Mouse (Mus musculus) adrenal gland, postnatal 10 days (tissue): ENCODE measurements around the gene Lrch4. TPM values are rescaled to one million over a fixed set of nuclear protein-coding genes. Genes with fewer than 3 reads are reported as not detected.

Experiments
- DNase-seq: peaks from one replicate; pipeline ENCODE4 v3.0.0; 2021; ENCODE audit warnings: mixed read lengths
- long read RNA-seq, 2 experiments: library from polyadenylated mRNA; stranded (forward); transcript quantifications; one replicate each; pipeline ENCODE4 v2.0.0; 2021
- total RNA-seq, 2 experiments: library from RNA; stranded (reverse); gene quantifications; 2 replicates each; pipeline ENCODE4 v1.2.3; 2021

Lrch4 gene
- total RNA-seq, result 10 to 100 TPM; 25.0 to 29.9 TPM
- long read RNA-seq, experiment 1, partial matches to known transcripts, result 2 of 8 reads
- long read RNA-seq, experiment 1, other reads (novel, unspliced or antisense), result 0 of 8 reads
- long read RNA-seq, experiment 2, transcript Lrch4-201 (18 exons, 3,078 nt), result major isoform, 19 of 27 reads
- long read RNA-seq, experiment 2, partial matches to known transcripts, result 2 of 27 reads
- long read RNA-seq, experiment 2, other reads (novel, unspliced or antisense), result 5 of 27 reads

DNA sequence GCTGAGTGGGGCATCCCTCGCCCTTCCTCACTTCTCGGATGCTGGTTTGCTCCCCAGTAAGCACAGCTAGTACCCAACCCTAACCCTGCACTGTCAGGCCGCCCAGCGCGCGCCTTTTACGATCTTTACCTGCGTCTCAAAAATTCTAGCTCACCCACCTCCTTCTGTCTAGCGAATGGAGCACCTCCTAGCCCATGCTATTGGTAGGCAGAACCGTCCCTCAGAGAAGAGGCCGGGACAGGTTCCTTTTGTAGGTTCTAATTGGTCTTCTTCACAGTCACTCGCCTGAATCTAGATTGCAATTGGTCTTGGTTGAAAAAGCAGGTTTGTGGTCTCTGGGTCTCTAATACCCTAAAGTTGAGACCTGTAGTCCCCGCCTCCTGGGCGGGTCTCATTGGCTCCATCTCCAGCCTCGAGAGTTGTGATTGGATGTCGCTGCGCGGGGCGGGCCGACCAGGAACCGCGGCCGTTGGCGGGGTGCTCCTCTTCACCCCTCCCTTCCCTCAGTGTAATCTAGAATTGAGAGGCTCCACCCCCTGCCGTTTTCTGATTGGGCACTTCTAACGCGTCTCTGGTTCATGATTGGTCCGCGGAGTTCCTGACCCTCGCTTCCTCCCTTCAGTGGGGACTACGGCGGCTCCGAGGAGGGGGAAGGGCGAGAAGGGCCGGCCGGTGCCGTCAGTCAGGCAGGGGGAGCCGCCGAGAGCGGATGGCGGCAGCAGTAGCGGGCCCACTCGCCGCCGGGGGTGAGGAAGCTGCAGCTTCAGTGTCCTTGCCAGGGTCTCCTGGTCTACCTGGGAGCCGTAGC lies at the start of gene Lrch4, which contains the start of the genes Fbxo24 and Gm20605:
Gene Lrch4, plus strand, starts transcription at position 624 of the 808 bp plus-strand sequence.
Gene Fbxo24, minus strand, starts transcription at position 505 of the 808 bp plus-strand sequence.
Gene Gm20605, plus strand, starts transcription at position 678 of the 808 bp plus-strand sequence.
- peak; percentile 98 for DNase-seq

DNA sequence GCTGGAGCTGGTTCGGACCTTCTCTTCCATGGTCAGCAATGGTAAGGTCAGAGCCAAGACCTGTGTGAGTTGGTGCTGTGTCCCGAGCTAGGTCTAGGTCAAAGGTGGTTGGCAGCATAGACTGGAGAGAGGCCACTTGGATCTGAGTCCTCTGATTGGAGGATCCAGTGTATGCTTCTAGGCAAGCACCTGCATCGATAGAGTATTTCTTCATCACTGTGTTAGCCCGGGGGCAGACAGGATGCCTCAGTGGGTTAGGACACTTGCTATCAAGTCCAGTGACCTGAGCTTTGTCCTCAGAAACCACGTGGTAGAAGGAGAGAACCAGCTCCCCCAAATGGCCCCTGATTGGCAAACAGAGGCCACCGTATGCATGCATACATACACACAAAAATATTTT lies 48.7 kb upstream of the Lrch4 start:
- peak; percentile 38 for DNase-seq

DNA sequence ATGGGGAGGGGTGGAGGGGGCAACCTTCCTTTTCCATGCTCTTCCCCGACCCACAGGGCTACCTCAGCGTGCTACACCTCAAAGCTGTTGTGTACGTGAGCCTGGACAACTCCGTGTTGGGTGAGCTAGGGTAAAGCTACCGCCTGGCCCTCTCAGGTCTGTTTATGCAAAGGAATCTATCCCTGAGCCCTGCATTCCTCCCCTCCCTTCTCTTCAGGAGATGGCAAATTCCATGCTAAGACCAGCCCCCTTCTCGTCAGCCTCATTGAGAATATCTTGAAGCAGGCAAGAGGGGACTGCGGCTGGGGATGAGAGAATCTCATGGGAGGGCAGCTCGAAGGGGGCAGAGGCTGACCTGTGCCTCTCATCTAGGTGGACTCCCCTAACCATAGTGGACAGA lies 46.2 kb upstream of the Lrch4 start:
- DNase-seq, result no peak

DNA sequence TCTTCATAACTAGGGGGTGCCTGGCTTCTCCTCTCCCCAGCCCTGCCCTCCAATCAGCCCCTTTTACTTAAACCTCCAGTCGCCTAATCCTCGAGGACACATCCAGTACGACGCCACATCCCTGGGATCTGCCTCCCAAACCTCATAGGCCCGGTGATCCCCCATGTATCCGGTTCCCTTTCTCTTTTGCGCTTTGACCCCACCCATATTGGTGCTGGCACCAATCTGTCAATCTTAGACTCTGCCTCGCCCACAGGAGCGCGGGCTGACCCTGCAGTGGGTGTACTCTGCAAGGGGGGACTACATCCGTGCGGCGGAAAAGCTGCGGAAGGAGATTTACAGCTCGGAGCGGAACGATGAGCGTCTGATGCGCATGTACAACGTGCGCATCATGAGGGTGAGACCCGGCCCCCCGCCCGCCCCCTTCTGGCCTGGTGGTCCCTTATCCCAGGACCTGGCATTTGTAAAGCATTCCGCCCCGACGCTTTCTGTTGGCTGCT lies 45.2 kb upstream of the Lrch4 start:
- DNase-seq, result peak; percentile 26

DNA sequence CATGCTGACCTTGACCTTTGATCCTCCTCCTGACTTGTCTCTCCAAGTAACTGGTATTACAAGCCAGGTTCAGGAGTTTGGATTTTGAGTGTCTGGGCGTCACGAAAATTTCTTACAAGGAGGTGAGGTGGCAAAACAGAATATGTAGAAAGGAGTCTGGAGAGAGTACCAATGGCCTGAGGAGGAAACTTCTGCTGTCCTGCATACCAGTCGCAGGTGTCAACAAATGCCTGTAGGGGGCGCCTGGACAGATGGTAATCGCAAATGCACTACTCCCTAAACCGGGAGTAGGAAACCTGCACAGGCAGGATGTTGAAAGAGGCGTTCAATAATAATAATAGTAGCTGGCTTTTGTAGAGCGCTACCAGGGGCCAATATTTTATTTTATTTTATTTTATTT lies 43.9 kb upstream of the Lrch4 start:
- DNase-seq, result peak; percentile 86

DNA sequence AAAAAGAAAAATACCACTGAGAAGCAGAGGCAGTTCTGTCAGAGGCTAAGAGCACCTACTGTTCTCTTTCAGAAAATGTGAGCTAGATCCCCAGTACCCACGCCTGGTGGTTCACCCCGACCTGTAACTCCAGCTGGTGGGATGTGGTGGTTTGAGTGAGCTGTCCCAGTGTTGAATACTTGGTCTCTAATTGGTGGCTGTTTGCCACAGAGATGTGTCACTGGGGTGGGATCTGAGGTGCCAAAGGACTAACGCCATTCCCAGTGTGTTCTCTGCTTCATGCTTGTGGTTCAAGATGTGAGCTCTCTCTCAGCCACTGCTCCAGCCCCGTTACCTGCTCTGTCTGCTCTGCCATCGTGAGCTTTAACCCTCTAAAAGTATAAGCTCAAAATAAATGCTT lies 38.4 kb upstream of the Lrch4 start:
- DNase-seq, result no peak

DNA sequence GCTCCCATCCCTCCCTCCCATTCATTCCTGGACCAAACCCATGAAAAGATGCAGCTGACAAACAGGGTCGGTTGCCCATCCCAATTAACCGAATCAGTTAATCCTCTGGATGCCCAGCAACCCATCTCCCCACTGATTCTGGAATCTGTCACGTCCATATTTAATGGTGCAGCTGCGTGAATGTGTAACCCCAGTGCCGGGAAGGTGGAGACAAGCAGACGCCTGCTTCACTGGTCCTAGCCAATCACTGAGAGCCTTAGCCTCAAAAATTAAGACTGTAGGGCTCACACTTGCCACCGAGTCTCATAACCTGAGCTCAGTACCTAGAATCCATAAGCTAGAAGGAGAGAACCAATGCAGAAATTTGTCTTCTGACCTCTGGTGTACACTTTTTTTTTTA lies 33.0 kb upstream of the Lrch4 start:
- no peak for DNase-seq

DNA sequence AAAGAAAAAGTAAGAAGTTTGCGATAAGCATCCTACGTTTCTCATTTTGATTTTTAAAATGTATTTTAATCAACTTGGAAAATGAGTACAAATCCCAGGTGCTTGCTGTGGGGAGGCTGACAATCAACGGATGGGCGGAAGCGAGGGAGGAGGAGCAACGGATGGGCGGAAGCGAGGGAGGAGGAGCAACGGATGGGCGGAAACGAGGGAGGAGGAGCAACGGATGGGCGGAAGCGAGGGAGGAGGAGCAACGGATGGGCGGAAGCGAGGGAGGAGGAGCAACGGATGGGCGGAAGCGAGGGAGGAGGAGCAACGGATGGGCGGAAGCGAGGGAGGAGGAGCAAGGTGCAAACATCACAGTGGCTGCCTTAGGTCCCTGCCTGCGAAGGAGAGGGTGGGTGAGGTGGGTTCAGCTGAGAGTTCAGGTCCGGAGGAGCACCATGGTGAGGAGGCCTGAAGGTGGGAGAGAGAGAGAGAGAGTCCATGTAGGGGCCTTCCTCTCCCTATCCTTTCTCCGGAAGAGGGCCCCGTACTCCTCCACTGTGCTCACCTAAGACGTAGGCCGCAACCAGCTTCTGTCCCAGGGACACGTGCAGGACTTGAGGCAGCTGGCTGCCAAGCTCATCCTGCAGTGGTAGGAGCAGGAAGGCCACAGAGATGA lies 32.2 kb upstream of the Lrch4 start:
- DNase-seq, result no peak

DNA sequence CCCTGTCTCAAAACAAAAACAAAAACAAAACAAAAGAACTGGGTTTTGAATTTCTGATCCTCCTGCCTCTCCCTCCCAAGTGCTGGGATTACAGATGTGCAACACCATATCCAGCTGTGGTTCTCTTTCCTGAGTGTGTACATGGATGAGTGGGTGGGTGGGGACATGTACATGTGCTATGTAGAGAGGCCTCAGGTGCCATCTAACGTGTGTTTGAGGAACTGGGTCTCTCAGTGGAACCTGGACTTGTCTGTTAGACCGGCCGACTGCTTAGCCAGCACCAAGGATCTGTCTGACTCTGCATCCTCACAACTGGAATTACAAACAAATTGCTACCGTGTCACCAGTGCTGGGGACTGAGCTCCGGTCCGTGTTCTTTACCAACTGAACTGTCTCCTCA lies 31.3 kb upstream of the Lrch4 start:
- DNase-seq, result no peak

DNA sequence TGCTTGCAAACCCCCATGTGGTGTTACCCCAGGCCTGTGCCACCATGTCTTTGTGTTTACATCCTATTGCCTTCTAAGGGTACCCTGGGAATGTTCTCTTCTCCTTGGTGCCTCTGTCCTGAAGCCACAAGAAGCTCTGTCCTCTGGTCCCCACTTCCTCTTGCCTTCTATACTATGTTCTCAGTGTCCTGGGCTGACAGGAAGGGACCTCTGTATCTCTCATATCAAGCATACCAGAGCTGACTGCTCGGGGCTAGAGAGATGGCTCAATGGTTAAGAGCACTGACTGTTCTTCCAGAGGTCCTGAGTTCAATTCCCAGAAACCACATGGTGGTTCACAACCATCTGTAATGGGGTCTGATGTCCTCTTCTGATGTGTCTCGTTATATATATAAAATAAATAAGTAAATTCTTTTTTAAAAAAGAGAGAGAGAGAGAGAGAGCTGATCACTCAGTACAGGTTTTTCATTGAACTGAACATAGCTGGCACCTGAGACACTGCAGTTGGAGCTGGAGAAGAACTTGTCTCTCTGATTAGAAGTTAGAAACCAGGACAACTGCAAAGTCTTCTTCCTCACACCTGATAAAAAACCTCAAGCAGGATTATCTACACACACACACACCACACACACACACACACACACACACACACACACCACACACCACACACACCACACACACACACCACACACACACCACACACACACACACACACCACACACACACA lies 30.7 kb upstream of the Lrch4 start:
- DNase-seq, result no peak

DNA sequence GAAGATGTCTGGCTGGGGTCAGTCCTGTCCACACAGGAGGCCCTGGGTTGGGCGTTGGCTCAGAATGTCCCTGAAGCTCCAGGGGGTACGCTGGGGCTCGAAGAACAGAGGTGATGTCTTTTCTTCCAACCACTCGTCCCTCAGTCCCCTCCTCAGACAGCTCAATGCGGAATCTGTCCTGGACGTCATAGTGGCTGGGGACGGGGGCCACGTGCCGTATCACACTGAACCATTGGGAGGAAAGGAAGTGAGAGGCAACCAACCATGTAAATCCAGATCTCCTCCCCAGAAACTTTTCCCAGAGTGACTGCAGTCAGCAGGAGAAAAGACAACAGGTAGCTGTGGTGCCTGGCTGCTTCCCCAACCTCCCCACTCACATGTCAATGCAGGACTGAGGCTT lies 29.3 kb upstream of the Lrch4 start:
- no peak for DNase-seq

DNA sequence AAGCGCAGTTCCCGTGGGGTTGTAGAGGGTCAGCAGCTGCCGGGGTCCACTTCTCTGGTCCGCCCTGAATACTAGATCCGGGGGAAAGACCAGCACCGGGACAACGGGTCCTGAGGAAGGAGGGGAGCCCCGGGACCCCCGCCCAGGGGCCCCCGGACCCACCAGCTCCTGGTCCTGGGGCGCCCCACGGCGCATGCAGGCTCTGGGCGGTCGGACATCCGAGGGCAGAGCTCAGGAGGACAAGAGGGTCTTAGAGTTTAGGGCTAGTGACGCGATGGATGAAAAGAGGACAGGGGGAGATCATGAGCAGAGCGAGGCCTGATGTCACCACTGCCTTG lies 28.7 kb upstream of the Lrch4 start:
- DNase-seq, result no peak

DNA sequence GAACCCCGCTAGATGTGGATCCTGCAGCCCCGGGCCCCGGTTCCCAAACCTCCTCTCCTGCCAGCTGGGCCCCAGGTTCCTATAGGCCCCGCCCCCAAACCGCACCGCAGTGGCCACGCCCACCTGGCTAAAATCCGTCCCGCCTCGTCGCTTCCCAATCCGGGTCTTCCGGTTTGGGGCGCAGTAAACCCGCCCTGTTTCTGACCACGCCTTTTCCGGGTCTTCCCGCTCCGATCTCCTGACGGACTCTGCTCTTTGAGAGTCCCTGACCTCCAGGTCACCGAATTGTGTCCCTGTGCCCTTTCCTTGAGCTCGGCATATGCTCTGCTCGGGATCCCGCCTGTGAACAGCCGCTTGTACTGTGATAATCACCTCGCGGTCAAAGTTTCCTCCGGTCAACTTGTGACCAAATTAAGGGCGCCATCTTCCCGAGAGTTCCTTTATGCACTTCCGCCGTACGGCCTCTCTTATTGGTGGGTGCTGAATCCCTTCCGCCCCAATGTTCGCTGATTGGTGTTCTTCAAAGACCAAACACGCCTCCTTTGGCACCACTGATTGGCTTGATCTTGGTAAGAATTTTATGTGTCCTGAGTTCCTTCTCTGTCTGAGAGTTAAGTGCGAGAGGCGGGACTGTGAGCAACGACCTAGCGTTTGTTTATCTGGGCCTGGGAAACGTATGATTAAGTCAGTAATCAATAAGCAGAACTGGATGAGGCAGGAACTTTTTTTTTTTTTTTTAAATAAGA lies 28.1 kb upstream of the Lrch4 start, which contains the start of gene Mospd3:
Gene Mospd3, minus strand, starts transcription at position 440 of the 746 bp plus-strand sequence.
- peak; percentile 98 for DNase-seq

DNA sequence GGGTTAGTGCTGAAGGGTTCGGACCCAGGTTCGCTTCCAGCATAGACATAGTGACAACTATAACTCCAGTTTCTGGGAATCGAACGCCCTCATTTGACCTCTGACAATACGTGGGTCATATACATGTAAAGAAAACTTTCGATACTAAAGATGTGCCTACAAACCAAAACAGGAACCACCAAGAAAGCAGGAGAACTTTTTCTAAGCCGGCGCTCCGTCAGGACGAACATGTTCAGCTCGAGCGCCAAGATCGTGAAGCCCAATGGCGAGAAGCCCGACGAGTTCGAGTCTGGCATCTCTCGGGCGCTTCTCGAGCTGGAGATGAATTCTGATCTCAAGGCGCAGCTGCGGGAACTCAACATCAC lies 27.6 kb upstream of the Lrch4 start:
- no peak for DNase-seq

DNA sequence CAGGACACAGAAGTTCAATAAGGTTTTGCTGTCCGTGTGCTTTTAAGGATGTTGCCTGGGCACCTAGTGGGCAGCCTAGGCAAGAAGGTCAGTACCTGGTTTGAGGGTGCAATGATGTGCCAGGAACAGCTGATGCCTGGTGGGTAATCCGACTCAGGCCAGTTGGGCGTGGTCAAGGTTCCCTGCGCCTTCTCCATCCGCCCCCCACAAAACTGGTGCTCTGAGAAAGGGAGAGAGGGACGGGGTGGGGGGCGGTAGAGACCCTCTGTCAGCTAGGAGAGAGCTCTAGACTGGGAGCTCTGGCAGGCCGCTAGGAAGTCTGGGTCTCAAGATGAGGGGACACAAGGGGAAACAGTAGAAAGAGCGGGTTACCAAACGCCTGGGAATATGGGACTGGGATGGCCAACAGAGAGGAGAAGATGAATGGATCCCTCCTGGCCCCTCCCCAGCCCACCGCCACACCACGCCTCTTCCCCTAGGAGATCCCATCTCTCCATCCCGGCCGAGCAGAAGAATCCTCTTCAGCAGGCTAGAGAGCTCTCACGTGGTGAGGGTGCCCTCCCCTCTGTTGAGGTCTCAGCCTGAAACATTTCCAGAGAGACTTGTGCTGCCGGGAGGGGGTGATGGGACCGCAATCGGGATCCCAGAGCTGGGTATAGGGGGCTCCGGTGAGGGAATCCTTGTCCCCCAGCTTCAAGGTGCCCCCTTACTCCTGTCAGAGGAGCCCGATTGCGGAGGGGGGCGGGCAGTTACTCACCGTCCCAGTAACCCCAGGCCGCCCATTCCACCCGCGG lies 20.9 kb upstream of the Lrch4 start:
- DNase-seq, result no peak

DNA sequence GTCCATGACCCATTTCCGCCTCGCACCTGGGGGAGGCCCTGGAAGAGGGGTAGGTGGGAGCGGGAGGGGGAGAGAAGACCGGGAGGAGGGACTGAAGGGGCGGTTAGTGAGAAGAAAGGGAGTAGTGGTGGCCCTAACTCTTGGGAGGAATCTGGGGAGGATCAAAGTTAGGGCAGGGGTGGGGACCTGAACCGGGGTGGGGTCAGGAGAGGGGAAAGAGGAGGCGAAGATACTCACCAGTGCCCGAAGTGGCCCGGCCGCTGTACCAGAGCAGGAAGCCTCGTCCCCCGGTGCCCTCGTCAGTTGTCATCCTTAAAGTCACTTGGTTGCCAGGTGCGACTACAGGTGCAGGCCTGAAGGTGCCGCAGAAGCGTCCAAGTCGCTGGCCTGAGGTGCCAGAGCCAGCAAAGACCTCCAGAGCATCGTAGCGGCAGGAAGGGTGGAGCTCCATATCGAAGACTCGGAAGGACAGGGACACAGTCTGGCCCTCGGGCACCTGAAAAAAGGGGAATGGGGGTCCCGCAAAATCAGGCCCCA lies 20.2 kb upstream of the Lrch4 start:
- DNase-seq, result no peak

DNA sequence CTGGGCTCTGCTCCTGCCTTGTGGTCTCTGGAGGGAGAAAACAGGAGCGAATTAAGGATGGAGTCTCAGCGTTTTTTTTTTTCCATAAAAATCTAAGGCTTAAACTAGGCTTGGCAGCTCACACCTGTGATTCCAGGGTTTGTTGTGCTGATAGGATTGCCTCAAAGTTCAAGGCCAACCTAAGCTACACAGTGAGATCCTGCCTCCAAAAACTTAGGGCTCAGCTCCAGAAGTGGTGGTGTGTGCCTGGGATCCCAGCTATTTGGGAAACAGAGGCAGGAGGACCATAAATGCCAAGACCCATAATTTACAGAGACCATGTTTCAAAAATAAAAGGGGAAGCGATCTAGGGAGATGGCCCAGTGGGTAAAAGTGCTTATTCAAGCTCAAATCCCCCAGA lies 19.6 kb upstream of the Lrch4 start:
- no peak for DNase-seq

DNA sequence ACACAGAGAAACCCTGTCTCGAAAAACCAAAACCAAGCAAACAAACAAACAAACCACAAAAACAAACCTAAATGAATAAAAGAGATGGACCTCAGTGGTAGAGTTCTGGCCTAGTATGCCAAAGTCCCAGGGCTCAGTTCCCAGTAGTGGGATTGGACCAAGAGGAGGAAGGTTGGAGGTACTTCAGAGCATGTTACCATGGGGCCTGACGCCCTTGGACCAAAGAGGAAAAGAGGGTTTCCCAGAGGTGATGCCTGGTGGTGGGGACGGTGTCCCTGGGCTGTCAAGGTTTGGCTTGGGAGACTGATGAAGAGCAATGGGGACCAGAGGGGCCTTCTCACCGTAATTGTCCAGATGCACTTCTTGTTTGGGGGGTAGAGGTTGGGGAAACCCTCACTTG lies 18.9 kb upstream of the Lrch4 start:
- no peak for DNase-seq

DNA sequence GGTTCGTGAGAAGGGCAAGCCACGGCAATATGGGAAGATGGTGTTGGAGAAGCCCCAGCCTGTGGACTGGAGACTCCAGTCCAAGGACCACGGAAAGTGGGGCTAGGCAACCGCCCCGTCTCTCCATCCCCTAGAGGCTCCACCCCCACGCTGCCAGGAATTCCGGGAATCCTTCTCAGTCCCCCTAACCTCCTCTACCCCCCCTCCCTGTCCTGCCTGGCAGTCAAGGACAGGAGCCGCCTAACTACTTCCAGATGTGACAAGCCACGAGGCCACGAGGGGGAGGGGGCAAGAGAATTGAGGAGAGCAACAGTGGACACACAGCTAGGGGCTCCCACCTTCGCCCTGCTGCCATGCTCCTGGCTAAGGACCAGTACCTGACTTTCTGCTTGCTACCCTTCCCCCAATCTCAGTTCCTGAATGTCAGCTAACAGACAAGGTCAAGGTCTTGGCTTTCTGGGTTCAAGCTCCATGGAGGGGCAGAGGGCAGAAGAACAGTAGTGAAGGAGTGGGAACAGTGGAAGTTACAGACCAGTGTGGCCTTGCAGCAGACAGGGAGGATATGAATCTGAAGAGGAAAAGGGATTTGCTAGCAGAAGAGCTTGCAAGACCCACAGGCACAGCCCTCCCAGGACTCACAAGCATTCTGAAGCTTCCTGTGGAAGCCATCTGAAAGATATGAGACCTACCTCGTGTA lies 18.2 kb upstream of the Lrch4 start:
- DNase-seq, result peak; percentile 85

DNA sequence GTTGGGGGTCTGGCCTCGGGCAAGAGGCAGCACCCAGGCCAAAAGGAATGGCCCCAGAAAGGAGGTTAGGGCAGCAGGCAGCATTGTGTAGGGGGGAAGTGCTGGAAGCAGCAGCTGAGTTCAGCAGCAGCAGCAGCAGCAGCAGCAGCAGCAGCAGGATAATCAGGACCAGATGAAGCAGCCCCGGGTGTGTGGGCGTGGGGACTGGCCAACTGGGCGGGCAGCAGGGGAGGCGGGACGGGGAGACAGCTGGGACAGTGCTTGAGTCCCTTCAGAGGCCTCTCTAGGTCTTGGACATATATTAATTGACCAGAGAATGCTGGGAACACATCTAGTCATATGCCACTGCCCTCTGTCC lies 17.7 kb upstream of the Lrch4 start:
- peak; percentile 82 for DNase-seq
